Mouse (Mus musculus) thymus, adult 2 months (tissue): ENCODE results near the gene Hoxd10. TPM values are rescaled to one million over a fixed set of nuclear protein-coding genes. Genes with fewer than 3 reads are reported as not detected.

Experiments used
- DNase-seq: peaks from one replicate; pipeline ENCODE4 v3.0.0; 2021
- H3K27ac ChIP-seq: fragments of 200-500 bp; 2 replicates; pipeline ENCODE4 v1.5.1; 2012; ENCODE audit warnings: low read length, control low read depth; ENCODE audit not compliant: control insufficient read depth, insufficient read depth
- H3K27me3 ChIP-seq: fragments of 200-500 bp; 2 replicates; pipeline ENCODE4 v1.6.1; 2012; ENCODE audit warnings: mild to moderate bottlenecking, low read length, moderate library complexity, mixed read lengths; ENCODE audit not compliant: control insufficient read depth, insufficient read depth
- H3K36me3 ChIP-seq: fragments of 200-500 bp; 2 replicates; pipeline ENCODE4 v1.6.1; 2012; ENCODE audit warnings: mild to moderate bottlenecking, low read length, moderate library complexity; ENCODE audit not compliant: control insufficient read depth, insufficient read depth
- H3K4me1 ChIP-seq: fragments of 200-500 bp; replicated peaks from 2 replicates; pipeline ENCODE4 v1.6.1; 2012; ENCODE audit warnings: low read length; ENCODE audit not compliant: control insufficient read depth, insufficient read depth
- H3K4me3 ChIP-seq: fragments of 200-500 bp; 2 replicates; pipeline ENCODE4 v1.5.1; 2012; ENCODE audit warnings: mild to moderate bottlenecking, low read length, control low read depth, moderate library complexity; ENCODE audit not compliant: control insufficient read depth, insufficient read depth
- CTCF ChIP-seq: fragments of 200-500 bp; IDR thresholded peaks from 2 replicates; pipeline ENCODE4 v1.5.1; 2012; ENCODE audit warnings: mild to moderate bottlenecking, control low read depth, low read length, moderate library complexity, borderline replicate concordance; ENCODE audit not compliant: control insufficient read depth, poor library complexity, insufficient read depth; ENCODE audit errors: extremely low read depth
- POLR2A ChIP-seq: fragments of 200-500 bp; IDR thresholded peaks from 2 replicates; pipeline ENCODE4 v1.6.1; 2012; ENCODE audit warnings: mild to moderate bottlenecking, low read length, control low read depth, moderate library complexity; ENCODE audit not compliant: control insufficient read depth, poor library complexity, insufficient read depth; ENCODE audit errors: extremely low read depth
- WGBS: fragments of 180-500 bp; shearing (Covaris S2); methylation state at CpG from one replicate; pipeline ENCODE4 v1.1.7; 2018; 5-methylcytosine and 5-hydroxymethylcytosine counted together
- polyA plus RNA-seq: library from polyadenylated mRNA; depleted of rRNA; stranded (reverse); fragments of >200 nt; gene quantifications from 2 replicates; pipeline ENCODE4 v1.2.3, GENCODE M21; 2012

Hoxd10 gene
- polyA plus RNA-seq, 1 experiment = not detected

- no peak for DNase-seq
- Histone ChIP-seq H3K4me1 (no peaks in the 10 kb centered on the region), H3K4me3 (no peak overlapping the region), H3K27ac (no peak overlapping the region), H3K27me3 (peaks cover 9% of the 10 kb centered on the region), H3K36me3 (no peaks in the 10 kb centered on the region)
- TF ChIP-seq POLR2A (no peak), CTCF (no peak)
- WGBS = 38% methylated on average over 9 of the region's 9 CpGs
Observed at GRCm38 (mm10) chr2:74731799-74732512, 40.2 kb downstream of the Hoxd10 start.

GRCm38 (mm10) chr2:74732513-74733316, 41.0 kb downstream of the Hoxd10 start:
- Histone ChIP-seq H3K27ac (no peak overlapping the region), H3K36me3 (no peaks in the 10 kb centered on the region), H3K4me1 (no peaks in the 10 kb centered on the region), H3K27me3 (peaks cover 12% of the 10 kb centered on the region), H3K4me3 (no peak overlapping the region)
- no peak for TF ChIP-seq POLR2A
- no peak for TF ChIP-seq CTCF
- 9% methylated on average over 52 of the region's 52 CpGs for WGBS
- no peak for DNase-seq

DNA sequence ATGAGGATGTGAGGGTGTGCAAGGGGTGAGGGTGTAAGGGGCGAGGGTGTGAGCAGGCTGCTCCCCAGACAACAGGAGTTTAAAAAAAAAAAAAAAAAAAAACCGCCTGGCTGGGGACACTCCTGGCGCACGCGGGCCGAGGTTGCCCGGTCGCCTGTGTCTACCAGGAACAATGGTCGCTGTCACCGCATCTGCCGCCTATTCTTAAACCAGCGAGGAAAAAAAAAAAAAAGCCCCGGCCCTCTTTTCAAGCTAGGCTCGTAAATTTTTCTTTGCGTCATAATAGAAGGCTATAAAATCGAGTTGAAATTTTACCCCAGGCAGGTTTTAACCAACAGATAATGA, 41.6 kb downstream of the Hoxd10 start:
- peaks cover 16% of the 10 kb centered on the region for H3K27me3 ChIP-seq
- H3K27ac ChIP-seq = no peak overlapping the region
- TF ChIP-seq CTCF (no peak), POLR2A (no peak)
- no peaks in the 10 kb centered on the region for H3K4me1 ChIP-seq
- 4% methylated on average over 16 of the region's 16 CpGs for WGBS
- no peak overlapping the region for H3K4me3 ChIP-seq
- DNase-seq = no peak
- H3K36me3 ChIP-seq = no peaks in the 10 kb centered on the region

- no peak for TF ChIP-seq CTCF
- no peak for TF ChIP-seq POLR2A
- Histone ChIP-seq H3K36me3 (no peaks in the 10 kb centered on the region), H3K4me3 (no peak overlapping the region), H3K27me3 (peaks cover 20% of the 10 kb centered on the region), H3K4me1 (no peaks in the 10 kb centered on the region), H3K27ac (no peak overlapping the region)
- no peak for DNase-seq
- WGBS = 9% methylated on average over 6 of the region's 6 CpGs
Observed at GRCm38 (mm10) chr2:74733765-74734164, 42.0 kb downstream of the Hoxd10 start.

DNA sequence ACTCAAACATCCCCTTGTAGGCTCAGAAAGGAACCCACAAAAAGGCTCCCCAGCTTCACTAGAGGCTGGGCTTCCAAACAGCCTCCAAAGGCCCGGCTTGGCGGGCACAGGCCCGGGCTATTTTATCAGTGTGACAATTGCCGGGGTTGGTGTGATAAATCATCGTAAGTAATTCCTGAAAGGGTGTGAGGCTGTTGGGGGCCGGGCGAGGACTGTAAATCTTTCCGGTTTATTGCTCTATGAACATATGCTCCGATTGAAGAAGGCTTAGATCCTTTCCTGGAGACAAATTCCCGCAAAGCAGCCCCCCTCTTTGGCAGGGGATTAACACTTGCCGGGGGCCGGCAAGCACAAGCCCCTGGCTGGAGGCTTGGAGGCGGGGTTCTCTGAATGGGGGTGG, 42.7 kb downstream of the Hoxd10 start:
- Histone ChIP-seq H3K4me3 (no peak overlapping the region), H3K36me3 (no peaks in the 10 kb centered on the region), H3K27me3 (peaks cover 26% of the 10 kb centered on the region), H3K4me1 (no peaks in the 10 kb centered on the region), H3K27ac (no peak overlapping the region)
- WGBS = 13% methylated on average over 13 of the region's 13 CpGs
- no peak for DNase-seq
- no peak for TF ChIP-seq POLR2A

DNA sequence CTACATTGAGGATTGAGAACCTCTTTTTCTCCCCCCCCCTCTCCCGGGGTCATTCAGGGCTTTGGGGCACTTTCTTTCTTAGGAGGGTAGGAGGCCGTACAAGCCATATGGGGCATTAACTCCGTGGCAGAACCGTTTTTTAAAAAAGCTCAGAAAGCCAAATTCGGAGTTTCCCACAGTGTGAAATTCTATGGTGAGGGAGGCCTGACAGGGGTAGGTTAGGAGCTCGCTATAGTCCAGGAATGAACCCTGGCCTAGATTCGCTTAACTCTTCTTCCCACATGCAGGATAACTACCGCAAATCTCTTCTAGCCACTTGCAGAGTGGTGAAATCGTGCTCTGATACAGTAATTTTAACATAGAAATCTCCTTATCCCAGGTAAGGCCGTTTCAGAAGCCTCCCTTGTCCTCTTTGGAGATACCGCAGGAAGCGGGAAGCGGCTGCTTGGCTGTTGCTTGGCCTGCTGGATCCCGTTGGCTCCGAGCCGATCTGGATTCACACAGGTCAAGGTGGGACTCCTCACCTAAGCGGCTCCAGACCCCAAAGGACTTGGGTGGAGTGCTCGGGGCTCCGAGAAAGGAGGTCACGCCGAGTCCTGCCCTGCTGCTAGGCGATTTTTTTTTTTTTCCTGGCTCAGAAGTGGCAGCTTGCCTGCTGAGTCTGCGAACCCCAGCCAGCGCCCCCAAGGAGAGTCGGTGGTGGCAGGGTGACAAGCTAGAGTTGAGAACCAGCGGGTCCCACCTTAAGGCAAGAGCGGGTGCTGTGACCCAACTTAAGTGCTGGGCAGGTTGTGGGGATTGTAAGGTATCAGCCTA, 43.5 kb downstream of the Hoxd10 start:
- Histone ChIP-seq H3K36me3 (no peaks in the 10 kb centered on the region), H3K4me1 (no peaks in the 10 kb centered on the region), H3K27me3 (peaks cover 32% of the 10 kb centered on the region), H3K4me3 (no peak overlapping the region), H3K27ac (no peak overlapping the region)
- no peak for DNase-seq
- 23% methylated on average over 27 of the region's 27 CpGs for WGBS
- no peak for TF ChIP-seq POLR2A
- TF ChIP-seq CTCF = no peak
